Mouse (Mus musculus): ENCODE measurements around the gene Memo1.

Gene Memo1

GRCm38 (mm10) chr17:74293687-74294425 lies 1.5 kb downstream of the Memo1 start:
- DNase-seq, result peak; percentile 93

- no peak for DNase-seq
Observed at GRCm38 (mm10) chr17:74291640-74292361, 3.5 kb downstream of the Memo1 start.

- DNase-seq, result no peak
Observed at GRCm38 (mm10) chr17:74290869-74291268, 4.5 kb downstream of the Memo1 start.

GRCm38 (mm10) chr17:74290198-74290597 lies 5.1 kb downstream of the Memo1 start:
- no peak for DNase-seq

GRCm38 (mm10) chr17:74288626-74289025 lies 6.7 kb downstream of the Memo1 start:
- peak; percentile 92 for DNase-seq

- no peak for DNase-seq
Observed at GRCm38 (mm10) chr17:74286140-74286730, 9.1 kb downstream of the Memo1 start.

GRCm38 (mm10) chr17:74285730-74286129 lies 9.6 kb downstream of the Memo1 start:
- DNase-seq, result no peak

GRCm38 (mm10) chr17:74284397-74285115 lies 10.8 kb downstream of the Memo1 start:
- peak; percentile 93 for DNase-seq

GRCm38 (mm10) chr17:74282024-74282423 lies 13.3 kb downstream of the Memo1 start:
- no peak for DNase-seq

- peak; percentile 75 for DNase-seq
Observed at GRCm38 (mm10) chr17:74278966-74279869, 16.1 kb downstream of the Memo1 start.

- DNase-seq, result peak; percentile 25
Observed at GRCm38 (mm10) chr17:74274471-74274870, 20.9 kb downstream of the Memo1 start.

- no peak for DNase-seq
Observed at GRCm38 (mm10) chr17:74272683-74273205, 22.6 kb downstream of the Memo1 start.

GRCm38 (mm10) chr17:74271541-74272268 lies 23.6 kb downstream of the Memo1 start:
- DNase-seq, result peak; percentile 4

GRCm38 (mm10) chr17:74270205-74270604 lies 25.1 kb downstream of the Memo1 start:
- DNase-seq, result no peak

GRCm38 (mm10) chr17:74267415-74268180 lies 27.7 kb downstream of the Memo1 start:
- peak; percentile 75 for DNase-seq

- DNase-seq, result no peak
Observed at GRCm38 (mm10) chr17:74265636-74266035, 29.7 kb downstream of the Memo1 start.

- peak; percentile 92 for DNase-seq
Observed at GRCm38 (mm10) chr17:74265156-74265505, 30.2 kb downstream of the Memo1 start.

- DNase-seq, result peak; percentile 88
Observed at GRCm38 (mm10) chr17:74264333-74265155, 30.8 kb downstream of the Memo1 start.

GRCm38 (mm10) chr17:74262415-74262814 lies 32.9 kb downstream of the Memo1 start:
- peak; percentile 81 for DNase-seq

All from heart, adult 11 months (tissue).